Mouse (Mus musculus) adrenal gland, postnatal 36 days (tissue): Measurements from ENCODE around the gene Lcp1. TPM values are rescaled to one million over a fixed set of nuclear protein-coding genes. Genes with fewer than 3 reads are reported as not detected.

Experiments
- DNase-seq, 2 experiments: peaks; one replicate each; pipeline ENCODE4 v3.0.0; 2021; ENCODE audit warnings: mixed read lengths in 1 of 2
- microRNA-seq: library from miRNA; unstranded; fragments of <30 nt; microRNA quantifications from one replicate; pipeline ENCODE4 v1.2.0, GENCODE M21; 2021
- total RNA-seq, 2 experiments: library from RNA; stranded (reverse); gene quantifications; 2 replicates each; pipeline ENCODE4 v1.2.3; 2021

Lcp1 gene
- total RNA-seq, 2 experiments from 2014 or later = 13.8 to 16.9 TPM

DNA sequence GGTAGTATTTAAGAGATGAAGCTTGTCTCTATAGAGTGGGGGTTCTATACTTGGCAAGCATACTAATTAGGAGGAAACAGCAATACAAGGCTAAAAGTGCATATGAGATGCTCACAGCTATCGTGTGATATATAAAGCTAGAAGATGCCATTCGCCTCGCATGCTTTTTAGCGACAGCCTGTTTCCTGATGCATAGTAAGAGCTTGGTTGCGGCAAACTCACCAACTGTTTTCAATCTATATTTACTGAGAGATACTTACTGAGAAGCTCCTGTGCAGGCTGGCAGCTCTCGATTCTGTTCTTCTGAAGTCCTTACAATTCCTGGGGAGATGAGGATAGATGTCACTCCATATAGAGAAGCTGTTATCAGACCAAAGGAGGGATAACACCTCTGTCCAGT lies 148.8 kb downstream of the Lcp1 start:
- no peak for DNase-seq

DNA sequence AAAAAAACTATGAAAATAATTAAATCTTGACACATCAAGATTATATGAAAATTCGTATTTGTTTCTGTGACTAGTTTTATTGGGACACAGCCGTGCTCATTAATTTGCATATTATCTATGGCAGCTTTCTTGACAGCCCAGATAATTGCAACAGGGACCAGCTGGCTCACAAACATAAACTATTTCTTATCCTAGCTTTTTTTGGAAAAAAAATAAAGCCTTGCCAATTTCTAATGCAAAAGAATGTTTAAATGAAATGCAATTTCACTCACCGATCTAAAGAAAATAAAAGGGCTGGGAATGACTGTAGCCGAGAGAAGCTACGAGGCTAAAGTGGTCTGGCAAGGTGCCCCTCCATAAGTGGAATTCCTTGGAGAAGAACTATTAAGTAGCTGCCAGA lies 149.5 kb downstream of the Lcp1 start:
- DNase-seq = no peak

Small RNA genes within 50 kb of the gene (microRNA-seq; reads per million reads assigned to microRNA genes)
- not detected for gene Gm44482

Other genes starting within 250 kb of the Lcp1 start
- 10 to 100 TPM; 12.4 to 13.7 TPM for gene Lrch1, start 183.2 kb upstream of the Lcp1 start, total RNA-seq
- 1 to 10 TPM in 1 of 2 experiments, under 1 TPM in 1; 0.63 to 3.2 TPM for gene Rubcnl, start 115.1 kb upstream of the Lcp1 start, total RNA-seq
- gene Lrrc63, start 220 bp upstream of the Lcp1 start, total RNA-seq = not detected
- gene Cpb2, start 111.2 kb downstream of the Lcp1 start, total RNA-seq = not detected
- gene Zc3h13, start 153.3 kb downstream of the Lcp1 start, total RNA-seq = 10 to 100 TPM; 30.5 to 34.0 TPM